21 mouse cellular contexts compared by ENCODE assay signal in the genomic region with DNA sequence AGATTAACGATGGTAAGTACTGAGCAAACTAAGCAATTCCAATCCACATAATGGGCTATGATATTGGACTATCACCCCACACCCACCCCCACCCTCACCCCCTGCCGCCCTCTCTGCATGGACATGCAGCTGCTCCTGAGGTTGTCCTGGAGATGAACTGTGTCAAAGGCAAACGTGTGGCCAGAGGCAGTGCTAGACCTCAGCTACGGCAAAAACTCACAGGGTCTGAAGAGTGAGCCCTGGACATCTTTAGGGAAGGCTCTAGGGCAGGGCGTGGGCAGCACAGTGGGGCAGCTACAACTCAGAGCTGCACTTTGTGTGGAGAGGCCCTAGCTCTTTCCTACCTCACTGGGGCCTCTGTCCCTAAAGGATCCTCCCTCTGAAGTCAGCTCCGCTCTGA.
"Had no signal": no experiment of that assay in that cellular context is flagged by ENCODE, and none has a peak within 500 bp of the region (broad histone marks: within the 10 kb centered on the region; RNA-seq: fewer than 3 reads in every experiment).

No protein-coding gene starts in this region.

- DNase-seq: gastrocnemius, postnatal 25 days; heart, adult 18-20 months; heart, postnatal 10 days; heart, postnatal 4 days; kidney, adult 18-20 months; kidney, adult 8-10 months; kidney, postnatal 10 days; kidney, postnatal 4 days; liver; liver, embryonic 13.5 days had no signal

- H3K36me3 ChIP-seq: heart, embryonic 12.5 days; hindbrain, embryonic 13.5 days; hindbrain, embryonic 15.5 days; intestine, embryonic 15.5 days; limb, embryonic 13.5 days; liver, embryonic 13.5 days; liver, embryonic 15.5 days had no signal

- H3K27me3 ChIP-seq: hindbrain, embryonic 13.5 days; hindbrain, embryonic 15.5 days; intestine, embryonic 15.5 days; limb, embryonic 13.5 days; liver, embryonic 13.5 days; liver, embryonic 15.5 days had no signal

- H3K27ac ChIP-seq: hindbrain, embryonic 13.5 days; hindbrain, embryonic 15.5 days; intestine, embryonic 15.5 days; layer of hippocampus, adult 2 months; left cerebral cortex, adult 2 months; limb, embryonic 13.5 days; liver, embryonic 13.5 days; liver, embryonic 15.5 days had no signal

- H3K4me2 ChIP-seq: heart, embryonic 12.5 days; hindbrain, embryonic 13.5 days; hindbrain, embryonic 15.5 days; intestine, embryonic 15.5 days; limb, embryonic 13.5 days; liver, embryonic 11.5 days; liver, embryonic 13.5 days; liver, embryonic 15.5 days had no signal

- H3K9me3 ChIP-seq: heart, embryonic 12.5 days; hindbrain, embryonic 13.5 days; hindbrain, embryonic 15.5 days; intestine, embryonic 15.5 days; limb, embryonic 13.5 days; liver, embryonic 13.5 days; liver, embryonic 15.5 days had no signal

- H3K4me1 ChIP-seq: hindbrain, embryonic 13.5 days; hindbrain, embryonic 15.5 days; liver, embryonic 13.5 days; liver, embryonic 15.5 days had no signal

- ATAC-seq: inflammation-experienced regulatory T-cells, adult 6 months; intestine, embryonic 15.5 days; intestine, postnatal 0 days had no signal

- H3K9ac ChIP-seq: heart, embryonic 12.5 days; hindbrain, embryonic 13.5 days; hindbrain, embryonic 15.5 days; intestine, embryonic 15.5 days; limb, embryonic 13.5 days; liver, embryonic 13.5 days; liver, embryonic 15.5 days had no signal

- H3K4me3 ChIP-seq: heart, embryonic 12.5 days; hindbrain, embryonic 13.5 days; hindbrain, embryonic 15.5 days; intestine, embryonic 15.5 days; layer of hippocampus, adult 2 months; left cerebral cortex, adult 2 months; limb, embryonic 13.5 days; liver, embryonic 13.5 days; liver, embryonic 15.5 days had no signal
